Mouse (Mus musculus) G1E (cell line): Measurements from ENCODE around the gene Wwp2. TPM values are rescaled to one million over a fixed set of nuclear protein-coding genes. Genes with fewer than 3 reads are reported as not detected.

Experiments
- ATAC-seq: 2 replicates; pipeline ENCODE4 v1.8.0; 2016; ENCODE audit warnings: mild to moderate bottlenecking; ENCODE audit not compliant: insufficient number of reproducible peaks, poor library complexity, low FRiP score, severe bottlenecking; ENCODE audit errors: extremely low read depth
- DNase-seq: peaks from one replicate; pipeline ENCODE4 v3.0.0; 2012; ENCODE audit warnings: low spot score
- H3K27me3 ChIP-seq: 2 replicates; pipeline ENCODE4 v1.6.1; 2012; ENCODE audit warnings: mild to moderate bottlenecking, low read length, inconsistent platforms; ENCODE audit not compliant: insufficient read depth
- H3K36me3 ChIP-seq: replicated peaks from 2 replicates; pipeline ENCODE3; 2012; ENCODE audit warnings: mild to moderate bottlenecking, inconsistent platforms
- H3K4me1 ChIP-seq: 2 replicates; pipeline ENCODE4 v1.6.1; 2012; ENCODE audit warnings: low read depth, low read length, inconsistent platforms, mixed read lengths; ENCODE audit not compliant: insufficient read depth
- H3K4me3 ChIP-seq: 2 replicates; pipeline ENCODE4 v1.5.1; 2012; ENCODE audit warnings: low read depth, mild to moderate bottlenecking, inconsistent platforms, low read length, moderate library complexity, mixed read lengths
- H3K9me3 ChIP-seq: replicated peaks from 2 replicates; pipeline ENCODE4 v1.6.1; 2012; ENCODE audit warnings: inconsistent platforms
- CTCF ChIP-seq: IDR thresholded peaks from 2 replicates; pipeline ENCODE4 v1.5.1; 2012; ENCODE audit warnings: low read depth, low read length, inconsistent platforms, mixed read lengths
- GATA1 ChIP-seq: IDR thresholded peaks from 2 replicates; pipeline ENCODE4 v1.6.1; 2012; ENCODE audit warnings: borderline replicate concordance, low read length, inconsistent platforms, mixed read lengths
- GATA2 ChIP-seq: IDR thresholded peaks from 2 replicates; pipeline ENCODE4 v1.6.1; 2012; ENCODE audit warnings: low read depth, low read length, inconsistent platforms, borderline replicate concordance
- POLR2AphosphoS5 ChIP-seq: IDR thresholded peaks from 2 replicates; pipeline ENCODE4 v1.6.1; 2012; ENCODE audit warnings: low read depth, low read length, inconsistent platforms; ENCODE audit not compliant: insufficient replicate concordance
- TAL1 ChIP-seq: conservative IDR thresholded peaks from 2 replicates; pipeline ENCODE4 v1.6.1; 2012; ENCODE audit warnings: low read depth, low read length, inconsistent platforms, mixed read lengths
- polyA plus RNA-seq: library from polyadenylated mRNA; stranded (reverse); fragments of >175 nt; gene quantifications from 2 replicates; pipeline ENCODE4 v1.2.3, GENCODE M21; 2012
- total RNA-seq, 2 experiments: library from RNA; stranded (forward) in 1 of 2; stranded (reverse) in 1 of 2; fragments of 200-1000 nt in 1 of 2; fragments of >200 nt in 1 of 2; fragmentation: Nextera tagmentation in 1 of 2; gene quantifications; 2 replicates each; pipeline ENCODE4 v1.2.3; 2014 to 2017

Gene Wwp2
- total and polyA plus RNA-seq, 3 experiments, result 45.7 to 77.5 (median 71.4) TPM

- ATAC-seq (peak; percentile 50), DNase-seq (peak; percentile 37)
- TF ChIP-seq TAL1 (no peak), GATA2 (no peak), GATA1 (no peak), CTCF (no peak), POLR2AphosphoS5 (no peak)
- Histone ChIP-seq H3K27me3 (no peaks in the 10 kb centered on the region), H3K4me3 (peak overlapping the region; percentile 53; the same call in 1 of the 2 replicates), H3K36me3 (peaks cover 71% of the 10 kb centered on the region), H3K4me1 (peaks cover 41% of the 10 kb centered on the region), H3K9me3 (no peaks in the 10 kb centered on the region)
Observed at GRCm38 (mm10) chr8:107503354-107503753, 67.2 kb downstream of the Wwp2 start.

DNA sequence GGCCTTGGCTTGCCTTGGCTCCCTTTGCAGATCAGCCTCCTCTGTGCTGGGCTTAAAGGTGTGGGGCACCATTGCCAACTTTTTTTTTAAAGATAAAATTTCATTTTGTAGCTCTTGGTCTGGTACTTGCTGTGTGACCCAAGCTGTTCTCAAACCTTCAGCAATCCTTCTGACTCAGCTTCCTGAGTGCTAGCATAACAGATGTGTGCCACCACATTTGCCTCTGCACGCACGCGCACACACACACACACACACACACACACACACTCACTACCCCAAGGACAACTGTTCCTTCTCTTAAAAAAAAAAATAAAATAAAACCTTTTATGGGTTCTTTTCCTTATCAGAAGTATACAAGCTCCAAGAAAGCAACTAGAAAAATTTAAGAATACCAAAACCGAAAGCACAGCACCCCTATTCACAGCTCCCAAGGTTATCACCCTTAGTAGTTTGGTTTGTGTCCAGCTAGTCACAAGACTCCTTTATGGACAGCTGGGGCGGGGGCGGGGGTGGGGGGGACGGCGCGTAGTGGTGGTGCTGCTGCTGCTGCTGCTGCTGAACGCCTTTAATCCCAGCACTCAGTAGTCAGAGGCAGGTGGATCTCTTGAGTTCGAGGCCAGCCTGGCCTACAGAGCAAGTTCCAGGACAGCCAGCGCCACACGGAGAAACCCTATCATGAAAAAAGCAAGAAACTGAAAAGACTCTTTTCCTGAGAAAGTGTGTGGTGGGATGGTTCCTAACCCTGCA is 68.2 kb downstream of the Wwp2 start:
- no peaks in the 10 kb centered on the region for H3K9me3 ChIP-seq
- ATAC-seq, result peak; percentile 42; the same call in 1 of the 2 replicates
- peaks cover 41% of the 10 kb centered on the region for H3K4me1 ChIP-seq
- no peaks in the 10 kb centered on the region for H3K27me3 ChIP-seq
- no peak overlapping the region; the same call in 1 of the 2 replicates for H3K4me3 ChIP-seq
- no peak for TF ChIP-seq GATA2
- H3K36me3 ChIP-seq, result peaks cover 70% of the 10 kb centered on the region
- peak; percentile 27 for DNase-seq

GRCm38 (mm10) chr8:107505271-107505670 is 69.1 kb downstream of the Wwp2 start:
- Histone ChIP-seq H3K36me3 (peaks cover 70% of the 10 kb centered on the region), H3K27me3 (no peaks in the 10 kb centered on the region), H3K9me3 (no peaks in the 10 kb centered on the region), H3K4me3 (no peak overlapping the region), H3K4me1 (peaks cover 41% of the 10 kb centered on the region)
- DNase-seq (no peak), ATAC-seq (no peak)
- TF ChIP-seq GATA1 (no peak), CTCF (no peak), GATA2 (no peak)

- ATAC-seq, result no peak
- H3K27me3 ChIP-seq, result no peaks in the 10 kb centered on the region
- no peak for DNase-seq
- H3K36me3 ChIP-seq, result peaks cover 67% of the 10 kb centered on the region
- no peaks in the 10 kb centered on the region for H3K9me3 ChIP-seq
- peaks cover 40% of the 10 kb centered on the region for H3K4me1 ChIP-seq
- TF ChIP-seq CTCF, result no peak
- no peak for TF ChIP-seq POLR2AphosphoS5
- TF ChIP-seq TAL1, result no peak
- no peak for TF ChIP-seq GATA1
- TF ChIP-seq GATA2, result no peak
- H3K4me3 ChIP-seq, result no peak overlapping the region
Observed at GRCm38 (mm10) chr8:107507019-107507418, 70.9 kb downstream of the Wwp2 start.

- TF ChIP-seq GATA2, result no peak
- Histone ChIP-seq H3K9me3 (no peaks in the 10 kb centered on the region), H3K36me3 (peaks cover 63% of the 10 kb centered on the region), H3K4me1 (peaks cover 10% of the 10 kb centered on the region), H3K4me3 (no peak overlapping the region), H3K27me3 (no peaks in the 10 kb centered on the region)
- ATAC-seq (no peak), DNase-seq (no peak)
Observed at GRCm38 (mm10) chr8:107510204-107510603, 74.0 kb downstream of the Wwp2 start.

DNA sequence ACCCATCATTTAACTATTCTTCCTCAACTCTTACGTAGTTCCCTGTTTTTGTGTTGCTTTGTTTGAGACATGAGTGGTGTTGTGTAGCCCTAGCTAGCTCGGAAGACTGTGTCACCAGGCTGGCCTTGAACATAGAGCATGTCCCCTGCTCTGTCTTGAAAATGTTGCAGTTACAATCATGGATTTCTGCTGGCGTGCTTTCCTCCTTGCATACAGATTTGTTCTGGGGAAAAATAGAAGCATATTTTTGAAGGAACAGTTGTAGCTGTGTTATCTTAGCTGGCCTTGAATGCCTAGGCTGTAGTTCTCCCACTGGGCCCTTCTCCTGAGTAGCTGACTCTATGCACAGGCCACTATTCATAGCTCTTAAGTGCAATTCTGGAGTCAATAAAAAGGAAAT is 74.6 kb downstream of the Wwp2 start:
- Histone ChIP-seq H3K4me3 (no peak overlapping the region), H3K9me3 (no peaks in the 10 kb centered on the region), H3K27me3 (no peaks in the 10 kb centered on the region), H3K36me3 (peaks cover 61% of the 10 kb centered on the region), H3K4me1 (peaks cover 4% of the 10 kb centered on the region; the same call in 1 of the 2 replicates)
- TF ChIP-seq GATA2 (no peak), TAL1 (no peak), CTCF (no peak)
- no peak for DNase-seq
- no peak for ATAC-seq

DNA sequence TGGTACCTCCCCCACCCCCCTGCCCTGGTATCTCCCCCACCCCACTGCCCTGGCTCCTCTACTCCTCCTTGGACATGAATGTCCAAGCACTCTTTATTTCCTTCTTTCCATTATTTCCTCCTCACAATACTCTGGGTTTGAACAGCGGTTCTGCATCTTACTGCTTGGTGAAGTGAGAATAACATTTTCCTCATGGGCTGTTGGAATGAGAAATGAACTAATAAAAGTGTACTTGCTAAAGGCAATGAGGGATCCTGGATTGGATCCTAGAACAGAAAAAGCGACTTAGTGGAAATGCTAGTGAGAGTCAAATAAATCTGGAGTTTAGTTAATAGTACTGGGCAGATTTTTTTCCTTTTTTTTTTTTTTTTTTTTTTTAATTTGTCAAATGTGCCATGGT is 77.1 kb downstream of the Wwp2 start:
- H3K9me3 ChIP-seq, result no peaks in the 10 kb centered on the region
- no peaks in the 10 kb centered on the region for H3K4me1 ChIP-seq
- TF ChIP-seq POLR2AphosphoS5, result no peak
- no peak for TF ChIP-seq CTCF
- no peak for TF ChIP-seq GATA2
- no peak for TF ChIP-seq GATA1
- TF ChIP-seq TAL1, result no peak
- no peak for DNase-seq
- no peak overlapping the region for H3K4me3 ChIP-seq
- H3K36me3 ChIP-seq, result peaks cover 50% of the 10 kb centered on the region
- no peaks in the 10 kb centered on the region for H3K27me3 ChIP-seq
- no peak for ATAC-seq
